Mouse (Mus musculus): Measurements from ENCODE around the gene Kat2a. TPM values are rescaled to one million over a fixed set of nuclear protein-coding genes. Genes with fewer than 3 reads are reported as not detected.

Gene Kat2a
- polyA plus RNA-seq, 1 experiment from 2014 or later, result 40.7 TPM

DNA sequence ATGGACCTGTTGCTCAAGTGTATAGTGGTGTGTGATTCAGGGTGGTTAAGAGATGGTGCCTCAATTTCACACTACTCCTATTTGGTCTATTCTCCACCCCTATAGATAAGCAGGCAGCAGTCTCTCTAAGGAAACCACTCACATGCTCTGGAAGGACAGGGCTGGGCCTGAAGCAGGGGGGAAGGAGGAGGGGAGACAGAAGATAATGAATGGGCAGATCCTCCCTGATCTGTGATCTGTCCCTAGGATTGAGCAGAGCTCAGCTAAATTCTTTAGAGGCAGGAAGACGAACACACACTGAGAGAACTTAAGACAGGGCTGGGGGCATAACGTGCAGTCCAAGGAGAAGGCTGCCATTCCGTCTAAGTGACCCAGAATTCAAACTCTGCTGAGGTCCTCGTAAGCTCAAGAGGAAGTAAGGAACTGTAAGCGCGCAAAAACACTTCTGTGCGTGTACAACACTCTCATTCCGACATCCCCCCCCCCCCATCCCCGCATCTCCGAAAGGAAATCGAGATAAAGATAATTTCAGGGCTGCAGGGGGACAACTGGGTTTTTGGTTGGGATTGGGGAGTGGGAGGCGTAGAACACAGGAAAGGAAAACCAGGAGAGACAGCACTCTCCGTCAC lies 25.0 kb upstream of the Kat2a start:
- no peaks in the 10 kb centered on the region for H3K36me3 ChIP-seq (ENCODE audit: control insufficient read depth, insufficient read depth, low read length)
- H3K4me3 ChIP-seq (ENCODE audit: low read length), result peak overlapping the region; percentile 75
- peak overlapping the region; percentile 64 for H3K4me2 ChIP-seq (ENCODE audit: low read depth, low read length)
- under 1% methylated on average over 13 of the region's 13 CpGs for WGBS
- peaks cover 19% of the 10 kb centered on the region for H3K4me1 ChIP-seq (ENCODE audit: control insufficient read depth, insufficient read depth, low read length)
- H3K9ac ChIP-seq (ENCODE audit: low read depth, low read length), result peak overlapping the region; percentile 92
- H3K9me3 ChIP-seq (ENCODE audit: control insufficient read depth, low read length), result no peaks in the 10 kb centered on the region
- H3K27me3 ChIP-seq (replicated peaks; ENCODE audit: control insufficient read depth, insufficient read depth, low read length), result no peaks in the 10 kb centered on the region
- H3K27ac ChIP-seq (ENCODE audit: low read length), result peak overlapping the region; percentile 66
- peak; percentile 10; the same call in 1 of the 2 replicates for ATAC-seq

DNA sequence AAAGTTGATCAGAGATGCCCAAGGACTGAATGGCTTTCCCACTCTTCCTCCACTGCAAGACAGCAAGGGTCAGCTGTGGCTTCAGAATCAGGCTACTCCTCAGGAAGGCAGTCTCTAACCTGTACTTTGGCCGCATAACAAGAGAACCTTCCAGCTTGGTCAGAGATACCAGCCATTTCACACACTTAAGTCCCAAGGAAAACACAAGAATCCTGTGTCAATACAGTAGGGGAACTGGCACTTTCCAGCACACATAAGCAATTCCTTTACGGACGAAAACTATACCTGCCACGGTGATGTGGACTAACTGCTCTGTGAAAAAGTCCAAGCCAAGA lies 24.4 kb upstream of the Kat2a start:
- H3K4me3 ChIP-seq (ENCODE audit: low read length), result peak overlapping the region; percentile 75
- no peak overlapping the region for H3K9ac ChIP-seq (ENCODE audit: low read depth, low read length)
- H3K27ac ChIP-seq (ENCODE audit: low read length), result peak overlapping the region; percentile 66
- H3K4me1 ChIP-seq (ENCODE audit: control insufficient read depth, insufficient read depth, low read length), result peaks cover 19% of the 10 kb centered on the region
- no peak for ATAC-seq
- 57% methylated on average over 4 of the region's 4 CpGs for WGBS
- no peaks in the 10 kb centered on the region for H3K27me3 ChIP-seq (replicated peaks; ENCODE audit: control insufficient read depth, insufficient read depth, low read length)
- H3K36me3 ChIP-seq (ENCODE audit: control insufficient read depth, insufficient read depth, low read length), result no peaks in the 10 kb centered on the region
- H3K4me2 ChIP-seq (ENCODE audit: low read depth, low read length), result peak overlapping the region; percentile 64
- no peaks in the 10 kb centered on the region for H3K9me3 ChIP-seq (ENCODE audit: control insufficient read depth, low read length)

DNA sequence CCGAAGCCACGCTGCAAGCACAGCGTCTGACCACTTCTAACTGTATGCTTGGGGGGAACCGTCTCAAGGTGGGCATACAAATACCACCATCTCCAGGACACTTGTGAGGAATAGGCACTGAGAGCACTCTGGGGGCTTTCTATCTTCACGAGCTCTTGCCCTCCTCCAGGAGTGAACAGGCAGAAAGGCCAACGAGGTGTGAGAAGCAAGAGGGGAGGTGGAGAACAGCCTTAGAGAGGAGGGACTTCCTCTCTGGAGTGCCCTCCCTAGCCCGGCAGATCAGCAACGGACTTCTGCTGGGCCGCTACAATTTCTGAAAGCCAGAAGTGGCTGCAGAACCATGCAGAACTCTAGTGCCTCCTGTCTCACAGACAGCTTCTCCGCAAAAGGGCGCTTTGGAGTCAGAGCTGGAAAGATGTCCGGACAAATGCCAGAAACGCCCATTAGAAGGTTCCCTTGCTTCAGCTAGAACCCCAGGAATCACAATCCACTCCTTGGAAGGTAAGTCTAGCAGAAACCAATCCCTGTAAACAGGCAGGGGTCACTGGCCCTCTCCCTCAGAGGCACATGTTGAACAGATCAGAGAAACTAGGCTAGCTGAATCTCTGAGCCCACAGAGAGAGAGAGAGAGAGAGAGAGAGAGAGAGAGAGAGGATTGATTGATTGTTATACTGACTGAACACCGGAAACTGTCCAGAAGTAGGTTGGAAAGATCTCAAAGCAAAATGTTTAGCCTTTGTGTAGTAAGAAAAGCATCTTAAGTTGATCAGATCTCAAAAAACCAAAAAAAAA lies 23.9 kb upstream of the Kat2a start:
- peaks cover 19% of the 10 kb centered on the region for H3K4me1 ChIP-seq (ENCODE audit: control insufficient read depth, insufficient read depth, low read length)
- H3K36me3 ChIP-seq (ENCODE audit: control insufficient read depth, insufficient read depth, low read length), result no peaks in the 10 kb centered on the region
- WGBS, result 69% methylated on average over 14 of the region's 14 CpGs
- H3K27me3 ChIP-seq (replicated peaks; ENCODE audit: control insufficient read depth, insufficient read depth, low read length), result no peaks in the 10 kb centered on the region
- H3K9ac ChIP-seq (ENCODE audit: low read depth, low read length), result peak overlapping the region; percentile 43
- no peaks in the 10 kb centered on the region for H3K9me3 ChIP-seq (ENCODE audit: control insufficient read depth, low read length)
- no peak for ATAC-seq
- peak overlapping the region; percentile 64 for H3K4me2 ChIP-seq (ENCODE audit: low read depth, low read length)
- H3K4me3 ChIP-seq (ENCODE audit: low read length), result peak overlapping the region; percentile 75
- no peak overlapping the region for H3K27ac ChIP-seq (ENCODE audit: low read length)

DNA sequence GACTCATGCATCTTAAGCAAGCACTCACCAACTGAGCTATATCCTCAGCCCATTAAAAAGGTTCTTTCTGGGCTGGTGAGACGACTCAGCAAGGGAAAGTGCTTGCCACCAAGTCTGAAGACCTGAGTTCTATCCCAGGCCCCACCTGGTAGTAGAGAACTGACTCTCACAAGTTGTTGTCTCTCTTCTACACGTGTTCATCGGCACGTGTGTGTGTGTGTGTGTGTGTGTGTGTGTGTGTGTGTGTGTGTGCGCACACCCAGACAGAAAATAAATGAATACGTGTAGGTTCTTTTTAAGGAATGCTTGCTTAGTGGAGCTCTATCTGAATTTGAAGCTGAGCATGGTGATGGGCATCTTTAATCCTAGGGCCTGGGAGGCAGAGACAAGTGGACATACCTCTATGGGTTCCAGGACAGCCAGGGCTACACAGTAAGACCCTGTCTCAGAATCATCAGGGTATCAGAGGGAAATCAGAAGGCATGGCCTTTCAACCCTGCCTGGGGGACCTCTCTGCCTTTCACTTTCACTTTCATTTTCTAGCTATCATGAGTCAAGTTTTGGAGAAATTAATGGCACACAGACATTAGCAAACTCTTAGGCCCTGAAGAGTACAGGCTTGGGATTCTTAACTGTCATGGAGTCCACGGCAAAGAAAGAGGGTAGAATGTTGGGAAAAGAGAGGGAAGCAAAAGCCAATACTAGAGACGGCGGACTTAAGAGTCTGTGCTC lies 23.0 kb upstream of the Kat2a start:
- H3K9ac ChIP-seq (ENCODE audit: low read depth, low read length), result no peak overlapping the region
- peak overlapping the region; percentile 14 for H3K4me3 ChIP-seq (ENCODE audit: low read length)
- H3K4me2 ChIP-seq (ENCODE audit: low read depth, low read length), result peak overlapping the region; percentile 64
- 85% methylated on average over 9 of the region's 9 CpGs for WGBS
- ATAC-seq, result no peak
- H3K27ac ChIP-seq (ENCODE audit: low read length), result no peak overlapping the region
- H3K36me3 ChIP-seq (ENCODE audit: control insufficient read depth, insufficient read depth, low read length), result no peaks in the 10 kb centered on the region
- peaks cover 19% of the 10 kb centered on the region for H3K4me1 ChIP-seq (ENCODE audit: control insufficient read depth, insufficient read depth, low read length)
- H3K27me3 ChIP-seq (replicated peaks; ENCODE audit: control insufficient read depth, insufficient read depth, low read length), result no peaks in the 10 kb centered on the region
- no peaks in the 10 kb centered on the region for H3K9me3 ChIP-seq (ENCODE audit: control insufficient read depth, low read length)

DNA sequence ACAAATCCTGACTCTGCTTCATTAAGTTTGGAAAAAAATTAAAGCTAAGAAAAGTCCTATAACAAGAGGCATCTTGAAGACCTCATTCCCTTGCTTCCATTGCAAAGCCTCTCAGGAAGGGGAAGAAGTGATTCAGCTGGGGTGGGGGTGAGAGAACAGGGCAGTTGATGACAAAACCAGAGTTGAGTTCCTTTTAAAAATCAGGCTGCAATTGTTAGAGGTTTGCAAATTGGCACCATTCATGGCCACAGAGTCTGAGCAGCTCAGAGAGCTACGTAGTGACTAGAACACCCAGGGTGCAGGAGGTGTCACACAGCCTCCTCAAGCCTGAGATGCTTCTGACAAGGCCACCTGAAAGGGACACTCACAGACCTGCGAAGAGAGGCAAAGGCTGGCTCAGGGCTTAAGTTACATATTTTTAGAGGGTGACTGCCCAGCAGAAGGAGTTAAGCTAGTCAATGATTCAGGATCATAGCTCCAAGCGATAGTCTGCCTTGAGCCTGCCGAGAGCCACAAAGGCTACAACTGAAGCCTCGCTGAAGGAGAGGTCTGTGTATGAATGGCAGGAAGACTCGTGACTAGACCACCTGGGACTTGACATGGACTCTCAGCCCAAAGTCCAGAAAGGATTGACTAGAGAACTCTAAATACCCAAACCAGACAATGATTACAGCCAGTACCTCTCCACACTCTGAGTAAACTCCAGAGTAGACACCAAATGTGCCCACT lies 18.4 kb upstream of the Kat2a start:
- H3K4me2 ChIP-seq (ENCODE audit: low read depth, low read length), result no peak overlapping the region
- no peak overlapping the region for H3K9ac ChIP-seq (ENCODE audit: low read depth, low read length)
- no peak overlapping the region for H3K27ac ChIP-seq (ENCODE audit: low read length)
- H3K9me3 ChIP-seq (ENCODE audit: control insufficient read depth, low read length), result no peaks in the 10 kb centered on the region
- peaks cover 5% of the 10 kb centered on the region for H3K4me1 ChIP-seq (ENCODE audit: control insufficient read depth, insufficient read depth, low read length)
- H3K27me3 ChIP-seq (replicated peaks; ENCODE audit: control insufficient read depth, insufficient read depth, low read length), result no peaks in the 10 kb centered on the region
- no peak for ATAC-seq
- H3K4me3 ChIP-seq (ENCODE audit: low read length), result no peak overlapping the region
- no peaks in the 10 kb centered on the region for H3K36me3 ChIP-seq (ENCODE audit: control insufficient read depth, insufficient read depth, low read length)
- WGBS, result 84% methylated on average over 6 of the region's 6 CpGs

DNA sequence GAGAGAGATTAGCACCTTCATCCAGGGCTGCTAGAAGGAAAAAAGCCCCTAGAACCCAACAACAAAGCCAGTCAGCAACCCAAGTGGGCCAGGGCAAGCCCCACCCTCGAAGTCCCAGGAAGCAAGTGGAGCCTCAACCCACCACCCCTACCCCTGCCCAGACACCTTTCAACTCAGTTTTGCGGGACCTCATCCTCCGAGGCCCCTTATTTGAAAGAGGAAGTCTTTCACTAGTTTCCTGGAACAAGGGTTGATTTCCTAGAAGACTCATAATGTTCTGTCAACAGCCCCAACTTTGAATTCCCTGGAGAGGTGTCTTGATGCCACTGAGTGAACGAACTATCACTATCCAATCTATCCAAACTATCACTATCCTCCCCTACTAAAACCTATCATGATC lies 17.7 kb upstream of the Kat2a start:
- no peak for ATAC-seq
- Histone ChIP-seq H3K4me3 (ENCODE audit: low read length) (no peak overlapping the region), H3K4me2 (ENCODE audit: low read depth, low read length) (no peak overlapping the region), H3K27ac (ENCODE audit: low read length) (no peak overlapping the region), H3K36me3 (ENCODE audit: control insufficient read depth, insufficient read depth, low read length) (no peaks in the 10 kb centered on the region), H3K27me3 (replicated peaks; ENCODE audit: control insufficient read depth, insufficient read depth, low read length) (no peaks in the 10 kb centered on the region), H3K9ac (ENCODE audit: low read depth, low read length) (no peak overlapping the region), H3K9me3 (ENCODE audit: control insufficient read depth, low read length) (no peaks in the 10 kb centered on the region), H3K4me1 (ENCODE audit: control insufficient read depth, insufficient read depth, low read length) (peaks cover 8% of the 10 kb centered on the region)
- 79% methylated on average over 4 of the region's 4 CpGs for WGBS

DNA sequence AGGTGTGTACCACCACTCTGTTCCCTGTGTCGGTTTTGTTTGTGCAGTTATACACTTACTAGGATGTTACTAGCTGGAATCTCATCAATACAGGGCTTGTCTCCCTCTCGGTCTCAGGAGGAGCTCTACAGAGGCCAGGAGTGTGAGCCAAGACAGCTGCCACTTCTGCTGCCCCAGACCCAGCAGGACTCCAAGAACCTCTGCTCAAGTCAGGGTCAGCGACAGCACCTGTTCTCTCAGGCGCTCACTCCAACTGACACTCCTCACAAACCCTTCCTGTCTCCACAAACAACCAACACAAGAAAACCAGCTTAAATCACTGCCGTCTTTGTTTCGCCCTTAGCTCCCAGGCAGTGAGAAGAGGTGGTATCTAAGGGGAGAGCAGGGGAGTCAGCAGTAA lies 16.3 kb upstream of the Kat2a start:
- Histone ChIP-seq H3K4me1 (ENCODE audit: control insufficient read depth, insufficient read depth, low read length) (peaks cover 17% of the 10 kb centered on the region), H3K4me3 (ENCODE audit: low read length) (no peak overlapping the region), H3K9me3 (ENCODE audit: control insufficient read depth, low read length) (no peaks in the 10 kb centered on the region), H3K4me2 (ENCODE audit: low read depth, low read length) (no peak overlapping the region), H3K27me3 (replicated peaks; ENCODE audit: control insufficient read depth, insufficient read depth, low read length) (no peaks in the 10 kb centered on the region), H3K36me3 (ENCODE audit: control insufficient read depth, insufficient read depth, low read length) (no peaks in the 10 kb centered on the region), H3K9ac (ENCODE audit: low read depth, low read length) (no peak overlapping the region), H3K27ac (ENCODE audit: low read length) (no peak overlapping the region)
- ATAC-seq, result no peak
- 79% methylated on average over 6 of the region's 6 CpGs for WGBS

DNA sequence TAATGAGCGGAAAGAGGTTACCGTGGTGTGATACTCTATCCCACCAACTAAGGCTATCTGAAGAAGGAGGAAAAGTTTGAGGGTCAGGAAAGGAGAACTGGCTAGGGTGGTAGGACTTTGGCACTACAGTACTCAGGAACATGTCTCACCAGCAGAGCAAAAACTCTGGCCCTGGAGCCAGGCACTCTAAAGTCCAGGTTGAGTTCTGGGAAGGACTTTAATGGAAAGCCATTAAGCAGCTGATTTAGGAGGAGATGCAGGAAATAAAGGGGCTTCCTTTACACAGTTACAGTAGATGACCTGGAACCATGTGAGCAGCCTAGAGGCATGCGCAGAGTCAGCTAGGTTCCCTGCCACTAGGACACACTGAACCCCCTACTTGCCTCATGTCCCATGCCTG lies 14.9 kb upstream of the Kat2a start:
- Histone ChIP-seq H3K4me1 (ENCODE audit: control insufficient read depth, insufficient read depth, low read length) (peaks cover 26% of the 10 kb centered on the region), H3K4me3 (ENCODE audit: low read length) (no peak overlapping the region), H3K27me3 (replicated peaks; ENCODE audit: control insufficient read depth, insufficient read depth, low read length) (no peaks in the 10 kb centered on the region), H3K9ac (ENCODE audit: low read depth, low read length) (no peak overlapping the region), H3K4me2 (ENCODE audit: low read depth, low read length) (no peak overlapping the region), H3K9me3 (ENCODE audit: control insufficient read depth, low read length) (no peaks in the 10 kb centered on the region), H3K36me3 (ENCODE audit: control insufficient read depth, insufficient read depth, low read length) (no peaks in the 10 kb centered on the region), H3K27ac (ENCODE audit: low read length) (no peak overlapping the region)
- WGBS, result 93% methylated on average over 3 of the region's 3 CpGs
- ATAC-seq, result no peak

DNA sequence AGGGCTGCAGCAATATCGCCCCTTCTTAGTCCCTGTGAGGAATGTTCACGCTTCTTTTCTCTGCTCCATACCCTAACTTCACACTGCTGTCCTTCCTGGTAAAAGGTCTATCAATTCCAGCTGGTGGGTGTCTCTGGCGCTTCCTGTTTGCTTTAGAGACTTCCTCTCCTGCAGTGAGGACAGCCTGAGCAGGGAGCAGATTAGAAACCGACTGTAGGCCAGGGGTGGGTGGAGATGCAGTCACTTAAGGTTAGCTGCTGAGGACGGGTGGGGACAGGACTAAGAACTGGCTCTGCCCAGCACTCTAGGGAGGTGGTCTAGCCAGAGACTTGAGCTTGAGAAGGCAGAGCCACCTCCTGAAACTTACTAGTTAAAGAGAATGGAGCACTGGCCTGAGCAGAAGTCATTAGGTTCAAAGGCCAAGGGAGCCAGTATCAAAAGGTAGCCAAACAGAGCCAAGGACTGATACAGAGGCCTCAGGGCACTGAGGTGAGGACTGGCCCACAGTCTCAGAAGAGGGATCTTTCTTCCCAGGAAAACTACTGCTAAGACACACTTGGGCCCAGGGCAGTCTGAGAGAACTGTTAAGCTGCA lies 12.8 kb upstream of the Kat2a start:
- ATAC-seq, result peak; percentile 54
- WGBS, result 20% methylated on average over 5 of the region's 5 CpGs

More for the DNA sequence above, 12.8 kb upstream of the Kat2a start:
- no peaks in the 10 kb centered on the region for H3K9me3 ChIP-seq (ENCODE audit: control insufficient read depth, low read length)
- peak overlapping the region; percentile 9; the same call in 1 of the 2 replicates for H3K9ac ChIP-seq (ENCODE audit: low read depth, low read length)
- H3K4me2 ChIP-seq (ENCODE audit: low read depth, low read length), result no peak overlapping the region
- peak overlapping the region; percentile 76 for H3K27ac ChIP-seq (ENCODE audit: low read length)
- H3K27me3 ChIP-seq (replicated peaks; ENCODE audit: control insufficient read depth, insufficient read depth, low read length), result no peaks in the 10 kb centered on the region
- no peak overlapping the region for H3K4me3 ChIP-seq (ENCODE audit: low read length)
- H3K36me3 ChIP-seq (ENCODE audit: control insufficient read depth, insufficient read depth, low read length), result no peaks in the 10 kb centered on the region
- H3K4me1 ChIP-seq (ENCODE audit: control insufficient read depth, insufficient read depth, low read length), result peaks cover 43% of the 10 kb centered on the region

Data from intestine, embryonic 16.5 days (tissue).